Mouse (Mus musculus) left cerebral cortex, postnatal 14 days (tissue): ENCODE data around the gene Itgb3. TPM values are rescaled to one million over a fixed set of nuclear protein-coding genes. Genes with fewer than 3 reads are reported as not detected.
"Not testable (repeated sequence)": the region's sequence is repeated elsewhere in the genome, so short reads cannot be mapped to it uniquely, and the experiment has no call there.

Experiments used
- DNase-seq, 2 experiments: peaks; one replicate each; pipeline ENCODE4 v3.0.0; 2021 to 2022; ENCODE audit warnings: low spot score in 2 of 2, mixed read lengths in 1 of 2
- intact Hi-C: fragments of 180-260 bp; cut with DNase I; formaldehyde crosslinking; loops from one replicate; pipeline ENCODE4 v1.15.1; 2025
- long read RNA-seq, 2 experiments: library from polyadenylated mRNA; stranded (forward); transcript quantifications; one replicate each; pipeline ENCODE4 v2.0.0; 2021
- total RNA-seq, 2 experiments: library from RNA; stranded (reverse); gene quantifications; 2 replicates each; pipeline ENCODE4 v1.2.3; 2021

Gene Itgb3
- 1 to 10 TPM; 4.3 to 4.5 TPM for total RNA-seq
- long read RNA-seq, experiment 1 = 0 reads
- long read RNA-seq, experiment 2, partial matches to known transcripts = 4 of 4 reads
- long read RNA-seq, experiment 2, other reads (novel, unspliced or antisense) = 0 of 4 reads

DNA sequence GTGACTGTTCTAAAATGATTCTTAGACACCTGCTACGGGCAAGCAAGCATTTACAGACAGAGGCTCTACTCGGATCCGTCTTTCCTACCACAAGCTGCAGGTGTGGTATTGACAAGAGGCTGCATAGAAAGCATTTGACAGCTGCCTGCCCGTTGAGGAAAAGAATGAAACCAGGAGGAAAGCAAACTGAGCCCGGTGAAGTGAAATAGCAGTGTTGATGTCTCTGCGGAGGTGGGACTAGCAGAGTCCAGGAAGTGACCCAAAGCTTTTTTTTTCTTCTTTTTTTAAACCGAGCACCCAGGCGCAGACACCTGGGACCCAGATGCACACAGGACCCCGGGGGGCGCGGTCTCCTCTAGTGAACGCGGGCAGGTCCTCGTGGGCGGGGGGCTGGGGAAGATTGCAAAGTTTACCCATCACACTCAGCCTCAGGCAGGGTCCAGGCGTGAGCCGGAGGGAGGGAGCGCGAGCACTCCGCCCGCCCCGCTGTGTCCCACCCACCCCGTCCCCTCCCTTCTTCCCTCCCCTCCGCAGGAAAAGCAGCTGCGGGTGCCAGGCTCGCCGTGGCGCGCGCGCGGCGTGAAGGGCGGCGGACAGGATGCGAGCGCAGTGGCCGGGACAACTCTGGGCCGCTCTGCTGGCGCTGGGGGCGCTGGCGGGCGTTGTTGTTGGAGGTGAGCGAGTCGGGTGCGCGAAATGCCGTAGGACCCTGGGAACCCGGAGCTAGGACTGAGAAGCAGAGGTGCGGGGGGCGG, at the start of gene Itgb3:
Gene Itgb3, plus strand, starts transcription at position 510 of the 755 bp plus-strand sequence.
- DNase-seq = peak; percentile 51 to 67
- intact Hi-C loops = no loop called here

GRCm38 (mm10) chr11:104558065-104558464, 49.7 kb upstream of the Itgb3 start:
- peak in 1 of 2 experiments; percentile 59 for DNase-seq
- intact Hi-C loops = no loop called here

DNA sequence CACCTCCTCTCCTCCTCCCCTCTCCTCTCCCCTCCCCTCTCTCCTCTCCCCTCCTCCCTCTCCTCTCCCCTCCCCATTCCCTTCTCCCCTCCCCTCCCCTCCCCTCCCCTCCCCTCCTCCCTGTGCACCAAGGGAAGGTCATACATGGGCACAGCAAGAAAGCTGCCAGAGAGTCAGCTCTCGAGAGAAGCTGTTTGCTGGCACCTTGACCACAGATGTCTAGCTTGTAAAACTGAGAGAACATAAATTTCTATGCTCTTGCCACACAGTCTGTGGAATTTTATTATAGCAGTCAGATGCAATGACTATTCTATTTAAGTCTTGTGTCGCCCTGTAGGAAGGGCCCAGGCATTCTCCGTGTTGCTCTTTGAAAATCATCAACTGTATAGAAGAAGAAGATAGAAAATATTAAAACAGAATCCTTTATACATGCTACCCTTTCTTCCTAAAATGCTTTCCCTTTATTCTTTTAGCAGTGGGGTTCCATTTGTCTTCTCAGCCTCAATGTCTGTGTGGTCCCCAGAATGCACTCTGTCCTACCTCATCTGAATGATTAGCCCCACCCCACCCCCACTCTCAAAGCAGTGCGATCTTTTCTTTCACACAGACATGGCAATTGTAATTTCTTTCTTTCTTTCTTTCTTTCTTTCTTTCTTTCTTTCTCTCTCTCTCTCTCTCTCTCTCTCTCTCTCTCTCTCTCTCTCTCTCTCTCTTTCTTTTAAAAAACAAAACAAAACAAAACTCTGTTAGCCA, 49.0 kb upstream of the Itgb3 start:
- intact Hi-C loops = no loop called here
- DNase-seq = peak; percentile 44 to 80

GRCm38 (mm10) chr11:104560971-104561370, 46.8 kb upstream of the Itgb3 start:
- intact Hi-C loops = no loop called here
- DNase-seq = no peak

GRCm38 (mm10) chr11:104563496-104563895, 44.3 kb upstream of the Itgb3 start:
- DNase-seq = peak in 1 of 2 experiments; percentile 58
- intact Hi-C loops = no loop called here

DNA sequence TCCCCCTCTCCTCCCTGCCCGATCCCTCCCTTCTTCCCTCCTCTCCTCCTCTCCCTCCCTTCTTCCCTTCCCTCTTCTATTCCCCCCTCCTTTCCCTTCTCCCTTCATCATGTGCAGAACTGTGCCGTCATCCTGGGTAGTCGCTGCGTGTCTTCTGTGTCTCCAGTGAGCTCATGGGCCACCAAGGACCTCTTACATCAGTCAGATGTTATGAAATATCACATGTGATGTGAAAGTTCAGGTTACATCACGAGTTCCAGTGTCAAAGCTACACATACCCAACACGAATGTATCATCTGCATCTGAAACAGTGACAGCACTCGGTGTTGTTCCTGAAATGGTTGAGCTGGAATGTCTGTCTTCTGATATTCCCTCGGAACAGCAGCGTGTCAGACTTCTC, 42.6 kb upstream of the Itgb3 start:
- intact Hi-C loops = no loop called here
- no peak for DNase-seq

DNA sequence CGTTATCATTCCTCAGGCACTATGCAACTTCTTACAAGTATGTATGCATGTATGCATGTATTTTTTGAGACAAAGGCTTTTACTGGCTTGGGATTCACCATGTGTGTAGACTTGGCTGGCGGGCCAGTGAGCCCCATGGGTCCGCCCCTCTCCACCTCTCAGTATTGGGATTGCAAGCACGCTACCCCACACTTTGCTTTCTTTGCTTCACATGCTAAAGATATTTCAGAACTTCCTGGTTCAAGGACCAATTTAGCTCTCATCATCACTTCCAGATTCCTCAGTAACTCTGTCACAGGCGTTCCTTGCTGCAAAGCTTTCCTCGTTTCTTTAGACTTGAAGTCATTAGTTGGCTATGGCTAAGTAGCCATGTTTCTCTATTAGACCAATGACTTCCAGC, 41.7 kb upstream of the Itgb3 start:
- intact Hi-C loops = no loop called here
- DNase-seq = no peak

DNA sequence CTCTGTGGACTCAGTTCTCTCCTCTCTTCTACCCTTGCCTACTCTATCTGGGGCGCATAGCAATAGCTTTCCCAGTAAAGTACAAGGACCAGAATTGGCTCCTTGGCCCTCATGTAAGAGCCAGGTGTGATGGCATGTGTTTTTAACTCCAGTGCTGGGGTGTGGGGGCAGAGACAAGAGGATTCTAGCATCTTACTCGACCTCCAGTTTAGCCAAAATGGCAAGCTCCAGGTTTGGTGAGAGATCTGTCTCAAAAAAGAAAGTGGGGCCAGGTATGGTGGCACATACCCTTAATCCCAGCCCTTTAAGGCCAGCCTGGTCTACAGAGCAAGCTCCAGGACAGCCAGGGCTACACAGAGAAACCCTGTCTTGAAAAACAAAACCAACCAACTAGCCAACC, 41.0 kb upstream of the Itgb3 start:
- intact Hi-C loops = no loop called here
- no peak for DNase-seq

DNA sequence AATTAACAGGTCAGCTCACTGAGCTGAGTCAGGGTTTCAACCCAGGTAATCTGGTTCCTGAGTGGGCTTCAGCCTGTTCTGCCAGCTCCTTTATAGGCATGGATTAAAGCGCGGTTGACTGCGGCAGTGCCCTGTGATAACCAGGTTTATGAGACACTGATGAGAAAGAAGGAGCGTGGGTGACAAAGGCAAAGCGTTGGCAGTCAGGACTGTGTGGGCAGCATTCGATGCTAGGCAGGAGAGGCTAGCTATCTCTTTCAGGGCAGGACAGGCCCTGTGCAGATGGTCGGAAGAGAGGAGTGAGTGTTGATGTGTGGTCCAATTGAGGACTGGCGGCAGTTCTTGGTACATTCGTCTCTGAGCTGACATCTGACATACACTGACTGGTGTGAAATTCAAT, 40.1 kb upstream of the Itgb3 start:
- intact Hi-C loops = no loop called here
- DNase-seq = no peak

DNA sequence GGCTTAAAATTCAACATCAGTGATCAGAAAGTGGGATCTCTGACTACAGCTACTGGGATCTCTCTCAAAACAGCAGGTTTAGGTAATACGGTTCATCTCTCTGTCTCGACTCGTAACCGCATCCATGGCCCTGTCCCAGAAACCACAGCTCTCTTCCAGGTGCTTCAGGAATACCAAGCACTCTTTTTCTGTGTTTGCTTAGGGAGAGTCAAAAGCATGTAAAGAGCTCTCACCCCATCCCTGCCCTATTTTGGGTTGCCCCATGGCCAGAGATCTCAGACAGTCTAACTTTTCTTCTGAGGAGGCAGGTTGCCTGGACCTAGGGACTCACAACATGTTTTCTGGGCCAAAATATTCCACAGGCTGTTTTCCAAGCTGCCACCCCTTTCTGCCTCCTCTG, 39.5 kb upstream of the Itgb3 start:
- intact Hi-C loops = no loop called here
- DNase-seq = no peak

DNA sequence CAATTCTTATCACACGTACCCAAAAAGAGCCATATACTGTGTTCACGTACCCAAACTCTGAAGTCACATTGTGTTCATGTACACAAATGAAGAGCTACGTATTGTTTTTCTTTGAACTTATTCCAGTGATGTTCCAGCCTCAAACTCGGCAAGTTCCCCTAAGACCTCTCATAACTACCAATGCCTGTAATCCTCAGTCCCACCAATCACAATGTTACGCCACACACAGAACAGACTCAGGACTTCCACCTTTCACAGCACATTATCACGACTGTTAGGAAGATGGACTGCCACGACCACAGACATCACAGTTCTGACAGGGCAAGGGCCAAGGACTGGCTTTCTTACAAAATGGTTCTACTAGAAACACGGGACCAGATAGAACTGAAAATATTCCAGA, 37.3 kb upstream of the Itgb3 start:
- DNase-seq, intact Hi-C loops: not testable (repeated sequence)

DNA sequence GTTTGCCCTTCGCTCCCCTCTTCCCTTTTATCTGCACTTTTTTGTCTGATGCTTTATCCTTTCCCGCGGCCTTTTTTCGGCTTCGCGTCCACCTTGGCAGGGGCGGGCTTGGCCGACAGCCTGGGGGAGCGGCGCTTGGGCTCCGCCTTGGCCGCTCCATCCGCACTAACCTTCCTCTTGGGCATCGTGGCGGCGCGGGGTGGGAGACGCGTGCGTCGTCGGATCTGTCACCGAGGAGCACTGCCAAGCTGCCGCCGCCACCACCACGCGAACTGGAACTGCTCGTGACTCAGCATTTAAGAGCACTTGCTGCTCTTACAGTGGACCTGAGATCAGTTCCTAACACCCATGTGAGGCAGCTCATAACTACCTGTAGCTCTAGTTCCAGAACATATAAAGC, 36.4 kb upstream of the Itgb3 start:
- peak; percentile 53 to 61 for DNase-seq
- intact Hi-C loops = not testable (repeated sequence)

GRCm38 (mm10) chr11:104572091-104572490, 35.7 kb upstream of the Itgb3 start:
- intact Hi-C loops = no loop called here

GRCm38 (mm10) chr11:104572566-104572965, 35.2 kb upstream of the Itgb3 start:
- intact Hi-C loops = no loop called here

More at GRCm38 (mm10) chr11:104572091-104572490, 35.7 kb upstream of the Itgb3 start:
- DNase-seq = no peak

DNA sequence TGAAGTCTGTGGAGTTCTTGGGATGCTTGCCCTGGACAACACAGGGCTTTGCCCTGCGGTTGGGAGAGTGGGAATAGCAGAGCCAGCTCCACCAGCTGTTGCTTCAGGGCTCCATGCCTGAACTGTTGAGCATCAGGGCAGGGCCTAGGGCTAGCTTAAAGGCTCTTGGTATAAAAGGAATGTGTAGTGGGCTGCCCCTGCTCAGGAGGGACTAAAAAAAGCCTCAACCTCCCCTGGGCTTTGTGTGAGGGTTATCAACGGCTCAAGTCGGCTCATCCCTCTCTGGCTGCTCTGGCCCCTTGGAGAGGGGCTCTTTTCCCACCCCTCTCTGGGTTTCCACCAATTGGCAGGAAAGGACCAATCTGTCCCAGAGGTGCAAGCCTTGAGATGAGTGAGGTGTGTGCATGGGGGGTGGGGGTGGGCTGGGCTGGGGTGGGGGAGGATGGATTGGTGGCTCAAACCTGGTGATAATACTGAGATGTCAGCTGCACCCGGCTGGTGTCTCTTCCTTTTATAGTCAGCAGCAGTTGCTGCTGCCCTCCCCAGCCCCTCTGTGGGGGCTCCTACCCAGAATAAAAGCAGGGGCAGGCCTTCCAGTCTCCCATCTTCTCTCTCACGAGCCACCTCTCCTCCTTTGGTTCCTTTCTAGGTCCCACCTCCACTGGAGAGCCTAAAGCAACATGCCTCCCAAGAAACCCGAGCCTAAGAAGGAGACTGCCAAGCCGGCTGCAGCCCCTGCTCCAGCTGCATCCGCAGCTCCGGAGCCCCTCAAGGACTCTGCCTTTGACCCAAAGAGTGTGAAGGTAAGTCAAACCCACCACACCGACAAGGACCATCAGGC, 30.8 kb upstream of the Itgb3 start:
- intact Hi-C loops = no loop called here
- DNase-seq = no peak

More at GRCm38 (mm10) chr11:104572566-104572965, 35.2 kb upstream of the Itgb3 start:
- DNase-seq = no peak

DNA sequence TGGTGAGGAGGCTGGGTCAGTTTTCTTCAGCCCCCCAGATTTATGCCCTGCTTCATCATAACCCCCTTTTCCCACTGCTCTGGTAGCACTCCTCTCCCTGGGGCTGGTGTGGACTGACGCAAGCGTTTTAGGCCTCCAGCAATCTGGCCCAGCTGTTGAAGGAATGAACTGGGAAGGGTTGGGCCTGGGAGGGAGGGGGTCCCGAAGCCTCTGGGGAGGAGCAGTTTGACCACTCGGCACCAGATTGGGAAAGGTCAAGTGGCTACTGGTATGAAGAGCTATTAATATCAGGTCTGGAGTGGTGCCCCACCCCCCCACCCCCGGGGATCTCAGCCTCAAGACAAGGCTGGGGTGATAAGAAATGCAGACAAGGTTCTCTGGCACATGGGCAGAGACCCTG, 29.7 kb upstream of the Itgb3 start:
- no peak for DNase-seq
- intact Hi-C loops = no loop called here

- no peak for DNase-seq
Observed at GRCm38 (mm10) chr11:104579084-104579483, 28.7 kb upstream of the Itgb3 start.

DNA sequence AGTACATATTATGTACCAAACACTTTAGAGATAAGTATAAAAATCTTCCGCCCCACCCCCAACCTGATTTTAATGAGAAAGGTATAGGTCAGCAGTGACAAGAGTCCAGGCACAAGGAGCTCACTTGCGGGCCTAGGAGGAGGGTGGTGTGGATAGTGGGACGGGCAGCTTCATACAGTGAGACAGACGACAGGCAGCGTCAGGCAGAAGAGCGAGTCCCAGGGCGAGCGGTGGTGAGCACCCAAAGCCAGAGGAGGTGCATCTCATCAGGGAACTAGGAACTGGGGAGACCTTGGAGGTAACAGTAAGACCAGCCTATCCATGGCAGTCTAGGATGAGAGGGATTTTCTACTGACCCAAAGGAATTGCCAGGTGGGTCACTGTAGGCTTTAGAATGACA, 28.2 kb upstream of the Itgb3 start:
- DNase-seq = no peak
- intact Hi-C loops = no loop called here

More at GRCm38 (mm10) chr11:104579084-104579483, 28.7 kb upstream of the Itgb3 start:
- intact Hi-C loops = no loop called here

GRCm38 (mm10) chr11:104580091-104580490, 27.7 kb upstream of the Itgb3 start:
- no peak for DNase-seq
- intact Hi-C loops = no loop called here

DNA sequence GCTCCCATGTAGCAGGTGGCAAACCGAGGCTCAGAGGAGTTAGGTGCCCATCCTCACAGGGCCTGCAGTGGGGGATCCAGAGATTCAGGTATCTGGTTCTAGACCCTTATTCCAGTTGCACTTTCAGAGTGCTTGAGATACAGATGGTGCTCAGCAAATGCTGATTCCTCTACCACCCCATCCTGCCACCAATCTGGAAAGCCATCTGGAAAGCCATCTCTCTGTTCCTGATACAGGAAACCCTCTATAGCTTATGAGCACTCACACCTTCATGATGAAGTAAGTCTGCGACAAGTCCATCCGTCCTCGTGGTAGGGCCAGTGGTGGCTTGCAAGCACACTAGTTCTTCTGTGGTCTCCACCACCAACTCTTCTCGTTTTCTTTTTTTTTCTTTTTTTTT, 27.2 kb upstream of the Itgb3 start:
- intact Hi-C loops = no loop called here
- no peak for DNase-seq
